16 mouse cellular contexts compared by ENCODE assay signal in the genomic region with DNA sequence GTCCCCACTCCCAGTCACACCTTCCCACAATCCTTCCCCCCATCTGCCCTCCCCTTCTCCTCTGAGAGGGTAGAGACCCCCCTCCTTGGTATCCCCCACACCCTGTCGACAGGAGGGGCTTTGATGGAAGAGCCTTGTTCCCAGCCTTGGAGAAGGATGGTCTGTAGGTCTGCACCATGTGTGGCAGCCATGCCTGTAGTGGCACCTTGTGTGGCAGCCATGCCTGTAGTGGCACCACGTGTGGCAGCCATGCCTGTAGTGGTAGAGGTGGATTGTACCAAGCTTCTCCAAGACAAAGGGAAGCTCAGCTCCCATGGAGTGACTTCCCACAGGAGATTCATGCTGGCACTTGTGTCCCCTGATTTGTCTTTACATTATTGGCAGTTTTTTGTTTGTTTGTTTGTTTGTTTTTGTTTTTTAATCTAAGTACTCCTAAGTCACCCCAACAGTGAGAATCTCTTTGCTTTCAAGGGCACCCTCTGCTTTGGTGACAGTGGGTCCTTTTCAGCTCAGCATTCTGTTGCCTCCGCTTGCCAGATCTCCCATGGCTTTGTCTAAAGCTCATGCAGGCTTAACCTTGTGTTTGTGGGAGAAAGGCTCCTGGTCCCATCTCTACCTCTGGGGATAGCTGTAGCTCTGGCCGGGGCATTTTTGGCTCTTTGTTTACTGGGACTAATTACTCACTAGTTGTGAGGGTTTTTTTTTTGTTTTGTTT. TPM values are rescaled to one million over a fixed set of nuclear protein-coding genes. Genes with fewer than 3 reads are reported as not detected.
DNase-seq lines count a peak whose midpoint lies in the region; ATAC-seq lines count a peak whose summit lies in the region.
"Had no signal": no experiment of that assay in that cellular context is flagged by ENCODE, and none has a peak within 500 bp of the region (broad histone marks: within the 10 kb centered on the region; RNA-seq: fewer than 3 reads in every experiment).

No protein-coding gene starts in this region.

- H3K4me3 ChIP-seq in embryonic facial prominence, embryonic 15.5 days (replicated peaks), result no peak overlapping the region
- H3K4me3 ChIP-seq in embryonic facial prominence, embryonic 10.5 days, result no peak overlapping the region
- no peak overlapping the region for H3K4me3 ChIP-seq in forebrain, embryonic 16.5 days (replicated peaks; ENCODE audit: low read length)
- H3K4me3 ChIP-seq: embryonic facial prominence, embryonic 12.5 days; hindbrain, embryonic 15.5 days; limb, embryonic 13.5 days had no signal

- intact Hi-C loops in left cerebral cortex, postnatal 4 days (cut with DNase I), result no loop called here

- 0 out of 2 replicates have a peak, but pooled peaks have one; percentile 47 for ATAC-seq in embryonic facial prominence, embryonic 15.5 days (ENCODE audit: insufficient number of reproducible peaks, low FRiP score, low TSS enrichment, low read depth)
- peak; percentile 45 for ATAC-seq in forebrain, embryonic 16.5 days
- ATAC-seq: lung, postnatal 0 days had no signal

- no peaks in the 10 kb centered on the region for H3K27me3 ChIP-seq in embryonic facial prominence, embryonic 15.5 days
- no peaks in the 10 kb centered on the region for H3K27me3 ChIP-seq in embryonic facial prominence, embryonic 10.5 days (replicated peaks; ENCODE audit: low read depth, poor library complexity, severe bottlenecking)
- no peaks in the 10 kb centered on the region for H3K27me3 ChIP-seq in forebrain, embryonic 16.5 days (replicated peaks; ENCODE audit: control insufficient read depth, insufficient read depth, low read length)
- H3K27me3 ChIP-seq: embryonic facial prominence, embryonic 12.5 days; hindbrain, embryonic 15.5 days; limb, embryonic 13.5 days had no signal

- H3K27ac ChIP-seq in embryonic facial prominence, embryonic 15.5 days (replicated peaks), result no peak overlapping the region
- no peak overlapping the region for H3K27ac ChIP-seq in embryonic facial prominence, embryonic 10.5 days (replicated peaks)
- no peak overlapping the region for H3K27ac ChIP-seq in forebrain, embryonic 16.5 days (ENCODE audit: low read length)
- H3K27ac ChIP-seq: embryonic facial prominence, embryonic 12.5 days; hindbrain, embryonic 15.5 days; kidney, postnatal 0 days; limb, embryonic 13.5 days; liver, embryonic 14.5 days had no signal

- no peaks in the 10 kb centered on the region for H3K4me1 ChIP-seq in embryonic facial prominence, embryonic 15.5 days
- H3K4me1 ChIP-seq in embryonic facial prominence, embryonic 10.5 days, result no peaks in the 10 kb centered on the region
- H3K4me1 ChIP-seq in forebrain, embryonic 16.5 days (replicated peaks; ENCODE audit: control insufficient read depth, insufficient read depth, low read length), result no peaks in the 10 kb centered on the region; the same call in none of the 2 replicates
- H3K4me1 ChIP-seq: embryonic facial prominence, embryonic 12.5 days; limb, embryonic 13.5 days had no signal

- H3K36me3 ChIP-seq in embryonic facial prominence, embryonic 15.5 days, result no peaks in the 10 kb centered on the region
- H3K36me3 ChIP-seq in embryonic facial prominence, embryonic 10.5 days (replicated peaks), result no peaks in the 10 kb centered on the region
- H3K36me3 ChIP-seq in forebrain, embryonic 16.5 days (ENCODE audit: control insufficient read depth, insufficient read depth), result no peaks in the 10 kb centered on the region
- H3K36me3 ChIP-seq: embryonic facial prominence, embryonic 12.5 days; hindbrain, embryonic 15.5 days; limb, embryonic 13.5 days had no signal

- 62% methylated on average over 4 of the region's 4 CpGs for WGBS in embryonic facial prominence, embryonic 15.5 days
- 72% methylated on average over 4 of the region's 4 CpGs for WGBS in embryonic facial prominence, embryonic 10.5 days
- WGBS in forebrain, embryonic 16.5 days, result 57% methylated on average over 4 of the region's 4 CpGs

- no peak for DNase-seq in embryonic facial prominence, embryonic 10.5 days (ENCODE audit: low spot score)
- peak; percentile 20 for DNase-seq in left cerebral cortex, postnatal 4 days
- DNase-seq in left cerebral cortex, adult 8-10 months (ENCODE audit: low spot score in 2 of 2), result no peak
- peak; percentile 54 for DNase-seq in cerebellum, adult 9-10 months
- DNase-seq in layer of hippocampus, postnatal 36 days, result no peak
- DNase-seq: kidney, adult 11 months; right cerebral cortex, postnatal 4 days; thymus, postnatal 36 days had no signal

- H3K9me3 ChIP-seq in embryonic facial prominence, embryonic 15.5 days (replicated peaks), result no peaks in the 10 kb centered on the region
- no peaks in the 10 kb centered on the region for H3K9me3 ChIP-seq in embryonic facial prominence, embryonic 10.5 days
- H3K9me3 ChIP-seq in forebrain, embryonic 16.5 days (ENCODE audit: control insufficient read depth, low read length), result no peaks in the 10 kb centered on the region
- H3K9me3 ChIP-seq: embryonic facial prominence, embryonic 12.5 days; hindbrain, embryonic 15.5 days; limb, embryonic 13.5 days had no signal

- H3K9ac ChIP-seq in embryonic facial prominence, embryonic 15.5 days, result no peak overlapping the region
- H3K9ac ChIP-seq in forebrain, embryonic 16.5 days (replicated peaks; ENCODE audit: low read depth, low read length), result no peak overlapping the region
- H3K9ac ChIP-seq: embryonic facial prominence, embryonic 12.5 days; hindbrain, embryonic 15.5 days; limb, embryonic 13.5 days; liver, embryonic 14.5 days had no signal

- H3K4me2 ChIP-seq in embryonic facial prominence, embryonic 15.5 days (replicated peaks), result no peak overlapping the region
- no peak overlapping the region for H3K4me2 ChIP-seq in forebrain, embryonic 16.5 days (ENCODE audit: low read length)
- H3K4me2 ChIP-seq: embryonic facial prominence, embryonic 12.5 days; hindbrain, embryonic 15.5 days; limb, embryonic 13.5 days had no signal

RNA-seq across cellular contexts. Expression of a gene that starts 10.2 kb away (rescaled TPM):
- 3.0 and 3.1 TPM in 2 replicates for polyA plus RNA-seq in embryonic facial prominence, embryonic 15.5 days (2015; fragmentation: Nextera tagmentation; extraction: Ambion mirVana)
- polyA plus RNA-seq in embryonic facial prominence, embryonic 10.5 days (2016; fragmentation: Nextera tagmentation; extraction: Ambion mirVana), result 2.0 and 2.6 TPM in 2 replicates
- total RNA-seq in left cerebral cortex, postnatal 4 days (2021), result 10 to 100 TPM; 23.0 to 25.4 TPM
- total RNA-seq in left cerebral cortex, adult 8-10 months (2022), result 10 to 100 TPM; 46.1 to 52.7 (median 49.1) TPM
- polyA plus RNA-seq in forebrain, embryonic 16.5 days (2015; fragmentation: Nextera tagmentation; extraction: Ambion mirVana), result 3.3 and 4.3 TPM in 2 replicates
- total RNA-seq in layer of hippocampus, postnatal 36 days (2021), result 10 to 100 TPM; 50.1 to 56.6 TPM

Comparison
In these comparisons a context has a peak if more than half of its experiments do, and no peak if none do; other contexts are left out.
1. DNase-seq: peak in left cerebral cortex, postnatal 4 days (single experiment) and cerebellum, adult 9-10 months (single experiment); none in embryonic facial prominence, embryonic 10.5 days (single experiment), left cerebral cortex, adult 8-10 months (0 of 2) and layer of hippocampus, postnatal 36 days (0 of 2).